Mouse (Mus musculus) stomach, embryonic 14.5 days (tissue): Measurements from ENCODE around the gene Igfbp2. TPM values are rescaled to one million over a fixed set of nuclear protein-coding genes. Genes with fewer than 3 reads are reported as not detected.

ENCODE experiments used
- ATAC-seq: fragments of 200-750 bp; cut with Nextera tagmentation; 2 replicates; pipeline ENCODE4 v1.8.0; 2017; ENCODE audit warnings: low read depth, moderate TSS enrichment; ENCODE audit not compliant: insufficient number of reproducible peaks, insufficient read depth, low FRiP score
- H3K27ac ChIP-seq: fragments of 300-500 bp; sonication (generic); 2 replicates; pipeline ENCODE4 v1.5.1; 2014; ENCODE audit warnings: mild to moderate bottlenecking, low read length, moderate library complexity, mixed read lengths
- H3K27me3 ChIP-seq: fragments of 300-500 bp; sonication (generic); 2 replicates; pipeline ENCODE4 v1.6.1; 2014; ENCODE audit warnings: low read length, control low read depth, mixed read lengths; ENCODE audit not compliant: control insufficient read depth, insufficient read depth
- H3K36me3 ChIP-seq: fragments of 300-500 bp; sonication (generic); 2 replicates; pipeline ENCODE4 v1.6.1; 2014; ENCODE audit warnings: mild to moderate bottlenecking, control low read depth, low read length, moderate library complexity, mixed read lengths; ENCODE audit not compliant: control insufficient read depth, insufficient read depth
- H3K4me1 ChIP-seq: fragments of 300-500 bp; sonication (generic); 2 replicates; pipeline ENCODE4 v1.6.1; 2014; ENCODE audit warnings: low read length, control low read depth, mixed read lengths; ENCODE audit not compliant: control insufficient read depth, insufficient read depth
- H3K4me2 ChIP-seq: fragments of 300-500 bp; sonication (generic); replicated peaks from 2 replicates; pipeline ENCODE4 v1.6.1; 2014; ENCODE audit warnings: low read depth, low read length, control low read depth
- H3K4me3 ChIP-seq: fragments of 300-500 bp; sonication (generic); 2 replicates; pipeline ENCODE4 v1.5.1; 2014; ENCODE audit warnings: low read depth, low read length, control low read depth
- H3K9ac ChIP-seq: fragments of 300-500 bp; sonication (generic); replicated peaks from 2 replicates; pipeline ENCODE4 v1.6.1; 2014; ENCODE audit warnings: low read depth, mild to moderate bottlenecking, control low read depth, low read length, moderate library complexity, mixed read lengths
- H3K9me3 ChIP-seq: fragments of 300-500 bp; sonication (generic); 2 replicates; pipeline ENCODE4 v1.6.1; 2016; ENCODE audit warnings: low read depth, low read length, control low read depth; ENCODE audit not compliant: control insufficient read depth
- WGBS: fragments of 180-500 bp; shearing (Covaris S2); extraction: QIAGEN DNeasy Blood & Tissue Kit; methylation state at CpG from one replicate; pipeline ENCODE4 v1.1.7; 2014; 5-methylcytosine and 5-hydroxymethylcytosine counted together
- polyA plus RNA-seq: library from polyadenylated mRNA; unstranded; fragments of >200 nt; fragmentation: Nextera tagmentation; extraction: Ambion mirVana; gene quantifications from 2 replicates; pipeline ENCODE4 v1.2.1, GENCODE M21; 2014

The Igfbp2 gene
- polyA plus RNA-seq, 1 experiment from 2014 or later = 631 TPM

- H3K36me3 ChIP-seq = no peaks in the 10 kb centered on the region
- ATAC-seq = no peak
- 70% methylated on average over 10 of the region's 10 CpGs for WGBS
- H3K4me3 ChIP-seq = no peak overlapping the region
- H3K27ac ChIP-seq = peak overlapping the region; percentile 33; the same call in 1 of the 2 replicates
- H3K27me3 ChIP-seq = no peaks in the 10 kb centered on the region
- no peak overlapping the region for H3K9ac ChIP-seq
- no peaks in the 10 kb centered on the region for H3K9me3 ChIP-seq
- peaks cover 18% of the 10 kb centered on the region for H3K4me1 ChIP-seq
- H3K4me2 ChIP-seq = no peak overlapping the region
Observed at GRCm38 (mm10) chr1:72822893-72823292, 1.4 kb upstream of the Igfbp2 start.

DNA sequence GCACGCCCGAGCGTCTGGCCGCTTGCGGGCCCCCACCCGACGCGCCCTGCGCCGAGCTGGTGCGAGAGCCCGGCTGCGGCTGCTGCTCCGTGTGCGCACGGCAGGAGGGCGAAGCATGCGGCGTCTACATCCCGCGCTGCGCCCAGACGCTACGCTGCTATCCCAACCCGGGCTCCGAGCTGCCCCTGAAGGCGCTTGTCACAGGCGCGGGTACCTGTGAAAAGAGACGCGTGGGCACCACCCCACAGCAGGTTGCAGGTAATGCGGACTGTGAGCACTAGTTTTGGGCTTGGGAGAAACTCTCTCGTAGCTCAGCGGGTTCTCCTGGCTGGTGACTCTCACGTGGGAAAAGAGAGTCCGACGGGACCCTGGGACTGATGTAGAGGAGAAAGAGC is 401 bp downstream of the Igfbp2 start:
- WGBS = under 1% methylated on average over 37 of the region's 37 CpGs
- H3K9ac ChIP-seq = peak overlapping the region; percentile 68
- peak; percentile 31; the same call in 1 of the 2 replicates for ATAC-seq
- peaks cover 22% of the 10 kb centered on the region for H3K4me1 ChIP-seq
- H3K9me3 ChIP-seq = no peaks in the 10 kb centered on the region
- H3K36me3 ChIP-seq = no peaks in the 10 kb centered on the region
- peak overlapping the region; percentile 88 for H3K27ac ChIP-seq
- H3K4me3 ChIP-seq = peak overlapping the region; percentile 79
- H3K4me2 ChIP-seq = peak overlapping the region; percentile 94
- no peaks in the 10 kb centered on the region for H3K27me3 ChIP-seq

DNA sequence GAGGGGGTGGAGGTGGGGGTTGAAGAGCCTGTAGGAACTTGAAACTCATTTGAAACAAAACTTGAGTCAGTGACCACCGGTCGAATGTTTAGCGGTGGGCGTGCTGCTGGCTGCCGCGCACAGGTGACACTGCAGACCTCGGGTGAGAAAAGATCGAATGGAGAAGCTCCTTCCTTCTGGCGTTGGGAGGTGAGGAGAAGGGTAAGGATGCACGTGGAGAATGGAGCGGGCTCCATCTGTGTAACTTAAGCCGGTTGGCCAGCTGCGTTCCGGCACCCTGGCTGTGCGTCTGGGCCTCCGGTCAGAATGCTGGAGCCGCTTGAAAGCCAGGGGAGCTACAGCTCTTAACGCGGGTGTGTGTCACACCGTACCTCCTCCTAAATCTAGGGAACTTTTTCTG is 983 bp downstream of the Igfbp2 start:
- Histone ChIP-seq H3K4me1 (peaks cover 22% of the 10 kb centered on the region), H3K4me2 (peak overlapping the region; percentile 94), H3K9ac (peak overlapping the region; percentile 68), H3K27ac (peak overlapping the region; percentile 88; the same call in 1 of the 2 replicates), H3K27me3 (no peaks in the 10 kb centered on the region), H3K9me3 (no peaks in the 10 kb centered on the region), H3K36me3 (peaks cover 6% of the 10 kb centered on the region; the same call in 1 of the 2 replicates), H3K4me3 (peak overlapping the region; percentile 79)
- under 1% methylated on average over 20 of the region's 20 CpGs for WGBS
- ATAC-seq = no peak

GRCm38 (mm10) chr1:72825921-72826320 is 1.6 kb downstream of the Igfbp2 start:
- Histone ChIP-seq H3K27ac (peak overlapping the region; percentile 88; the same call in 1 of the 2 replicates), H3K36me3 (peaks cover 6% of the 10 kb centered on the region; the same call in 1 of the 2 replicates), H3K9ac (peak overlapping the region; percentile 68), H3K4me1 (peaks cover 22% of the 10 kb centered on the region), H3K4me3 (peak overlapping the region; percentile 79), H3K9me3 (no peaks in the 10 kb centered on the region), H3K4me2 (peak overlapping the region; percentile 94), H3K27me3 (no peaks in the 10 kb centered on the region)
- WGBS = 23% methylated on average over 4 of the region's 4 CpGs
- ATAC-seq = no peak

GRCm38 (mm10) chr1:72826446-72826845 is 2.1 kb downstream of the Igfbp2 start:
- 8% methylated on average over 6 of the region's 6 CpGs for WGBS
- H3K9ac ChIP-seq = peak overlapping the region; percentile 68; the same call in 1 of the 2 replicates
- H3K9me3 ChIP-seq = no peaks in the 10 kb centered on the region
- H3K36me3 ChIP-seq = peaks cover 6% of the 10 kb centered on the region; the same call in 1 of the 2 replicates
- H3K4me2 ChIP-seq = peak overlapping the region; percentile 94
- H3K27ac ChIP-seq = peak overlapping the region; percentile 88; the same call in 1 of the 2 replicates
- H3K27me3 ChIP-seq = no peaks in the 10 kb centered on the region
- ATAC-seq = no peak
- peaks cover 22% of the 10 kb centered on the region for H3K4me1 ChIP-seq
- H3K4me3 ChIP-seq = peak overlapping the region; percentile 79

DNA sequence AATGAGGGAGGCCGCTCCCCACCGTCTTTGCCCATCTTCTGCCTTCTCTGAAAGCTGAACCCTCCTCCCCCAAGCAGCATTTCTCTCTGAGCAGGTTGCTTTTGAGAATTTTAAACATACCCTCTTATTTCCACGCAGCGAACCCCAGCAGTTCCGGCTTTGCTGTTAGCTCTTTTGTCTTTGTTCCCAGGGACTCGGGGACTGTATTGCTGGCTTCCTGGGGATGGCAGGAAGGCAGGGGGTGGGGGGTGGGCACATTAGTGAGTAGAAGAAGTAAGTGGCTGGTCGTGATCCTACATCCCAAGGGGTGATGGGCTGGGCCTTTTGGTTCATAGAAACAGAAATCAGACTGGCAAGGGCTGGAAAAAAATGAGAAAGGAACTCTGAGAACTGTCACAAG is 2.6 kb downstream of the Igfbp2 start:
- no peaks in the 10 kb centered on the region for H3K9me3 ChIP-seq
- peak overlapping the region; percentile 88; the same call in 1 of the 2 replicates for H3K27ac ChIP-seq
- peak overlapping the region; percentile 79 for H3K4me3 ChIP-seq
- ATAC-seq = no peak
- H3K36me3 ChIP-seq = peaks cover 6% of the 10 kb centered on the region; the same call in 1 of the 2 replicates
- H3K4me1 ChIP-seq = peaks cover 22% of the 10 kb centered on the region
- peak overlapping the region; percentile 94 for H3K4me2 ChIP-seq
- WGBS = 10% methylated on average over 7 of the region's 7 CpGs
- H3K9ac ChIP-seq = peak overlapping the region; percentile 68; the same call in 1 of the 2 replicates
- H3K27me3 ChIP-seq = no peaks in the 10 kb centered on the region

- Histone ChIP-seq H3K27me3 (no peaks in the 10 kb centered on the region), H3K4me3 (peak overlapping the region; percentile 79), H3K4me2 (peak overlapping the region; percentile 94), H3K9ac (peak overlapping the region; percentile 68; the same call in 1 of the 2 replicates), H3K9me3 (no peaks in the 10 kb centered on the region), H3K27ac (no peak overlapping the region), H3K4me1 (peaks cover 25% of the 10 kb centered on the region), H3K36me3 (peaks cover 6% of the 10 kb centered on the region; the same call in 1 of the 2 replicates)
- 34% methylated on average over 12 of the region's 12 CpGs for WGBS
- peak; percentile 30; the same call in 1 of the 2 replicates for ATAC-seq
Observed at GRCm38 (mm10) chr1:72827411-72828315, 3.4 kb downstream of the Igfbp2 start.

GRCm38 (mm10) chr1:72828843-72829242 is 4.5 kb downstream of the Igfbp2 start:
- Histone ChIP-seq H3K4me3 (no peak overlapping the region), H3K4me2 (no peak overlapping the region), H3K27ac (no peak overlapping the region), H3K9me3 (no peaks in the 10 kb centered on the region), H3K36me3 (peaks cover 9% of the 10 kb centered on the region; the same call in 1 of the 2 replicates), H3K4me1 (peaks cover 22% of the 10 kb centered on the region), H3K9ac (no peak overlapping the region), H3K27me3 (no peaks in the 10 kb centered on the region)
- ATAC-seq = no peak
- 92% methylated on average over 5 of the region's 5 CpGs for WGBS
